Mouse (Mus musculus) intestine, embryonic 15.5 days (tissue): ENCODE results near the gene Cep85l. TPM values are rescaled to one million over a fixed set of nuclear protein-coding genes. Genes with fewer than 3 reads are reported as not detected.

ENCODE experiments used
- ATAC-seq: fragments of 200-750 bp; cut with Nextera tagmentation; 2 replicates; pipeline ENCODE4 v1.8.0; 2017; ENCODE audit warnings: moderate TSS enrichment, moderate library complexity
- H3K27ac ChIP-seq: fragments of 300-500 bp; sonication (generic); 2 replicates; pipeline ENCODE4 v1.5.1; 2015; ENCODE audit warnings: mild to moderate bottlenecking, inconsistent platforms
- H3K27me3 ChIP-seq: fragments of 300-500 bp; sonication (generic); replicated peaks from 2 replicates; pipeline ENCODE4 v1.6.1; 2015; ENCODE audit warnings: inconsistent platforms
- H3K36me3 ChIP-seq: fragments of 300-500 bp; sonication (generic); 2 replicates; pipeline ENCODE4 v1.6.1; 2015; ENCODE audit warnings: inconsistent platforms
- H3K4me1 ChIP-seq: fragments of 300-500 bp; sonication (generic); replicated peaks from 2 replicates; pipeline ENCODE4 v1.6.1; 2015; ENCODE audit warnings: inconsistent platforms
- H3K4me2 ChIP-seq: fragments of 300-500 bp; sonication (generic); replicated peaks from 2 replicates; pipeline ENCODE4 v1.6.1; 2015; ENCODE audit warnings: mild to moderate bottlenecking, inconsistent platforms
- H3K4me3 ChIP-seq: fragments of 300-500 bp; sonication (generic); replicated peaks from 2 replicates; pipeline ENCODE4 v1.5.1; 2015; ENCODE audit warnings: inconsistent platforms
- H3K9ac ChIP-seq: fragments of 300-500 bp; sonication (generic); 2 replicates; pipeline ENCODE4 v1.6.1; 2015; ENCODE audit warnings: inconsistent platforms
- H3K9me3 ChIP-seq: fragments of 300-500 bp; sonication (generic); 2 replicates; pipeline ENCODE4 v1.6.1; 2016; ENCODE audit warnings: inconsistent platforms
- WGBS: fragments of 180-500 bp; shearing (Covaris S2); methylation state at CpG from one replicate; pipeline ENCODE4 v1.1.7; 2015; 5-methylcytosine and 5-hydroxymethylcytosine counted together
- polyA plus RNA-seq: library from polyadenylated mRNA; unstranded; fragments of >200 nt; fragmentation: Nextera tagmentation; extraction: Ambion mirVana; gene quantifications from 2 replicates; pipeline ENCODE4 v1.2.1, GENCODE M21; 2015

The Cep85l gene
- polyA plus RNA-seq, 1 experiment from 2014 or later: 3.5 TPM

DNA sequence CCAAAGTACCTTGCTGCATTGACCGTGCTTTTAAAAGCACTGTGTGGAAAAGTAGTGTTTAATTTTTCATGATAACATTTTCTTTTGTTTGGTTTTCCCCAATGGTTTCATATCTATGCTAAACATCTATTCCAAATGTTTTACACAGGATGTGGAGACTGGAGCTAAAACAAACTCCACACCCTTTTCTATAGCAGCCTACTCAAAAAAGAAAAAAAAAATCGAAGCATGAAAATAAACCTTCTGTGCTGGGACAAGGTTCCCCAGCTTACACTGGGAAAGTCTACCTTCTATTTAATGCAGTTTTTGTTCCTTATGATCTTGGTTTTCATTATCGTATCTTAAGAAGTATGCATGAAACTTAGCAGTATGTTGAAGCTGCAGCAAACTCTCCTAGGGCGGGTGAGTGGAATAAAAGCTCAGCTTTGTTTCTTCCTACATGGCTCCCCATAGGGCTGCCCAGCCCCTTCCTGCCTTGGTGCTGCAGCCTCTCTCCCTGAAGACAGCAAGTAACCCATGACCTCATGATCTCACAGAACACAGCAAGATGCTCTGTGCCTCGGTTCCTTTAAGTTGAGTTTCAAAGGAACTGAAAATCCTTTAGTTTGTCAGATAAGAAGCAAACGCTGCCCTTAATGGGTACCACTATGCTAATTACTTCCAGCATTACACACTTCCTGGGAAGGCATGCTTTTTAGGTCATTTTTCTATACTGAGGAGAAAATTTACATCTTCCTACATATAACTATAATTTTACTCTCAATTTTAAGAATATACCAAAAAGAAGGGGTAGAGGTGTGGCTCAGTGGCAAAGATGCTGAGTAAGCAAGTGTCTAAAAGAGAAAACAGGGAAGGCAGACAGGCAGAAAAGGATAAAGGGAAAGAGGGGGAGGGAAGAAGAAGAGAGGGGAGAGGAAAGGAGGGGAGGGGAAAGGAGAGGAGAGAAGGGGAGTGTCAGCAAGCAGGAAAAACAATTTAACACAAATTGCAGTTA is 34.6 kb upstream of the Cep85l start:
- H3K36me3 ChIP-seq: no peaks in the 10 kb centered on the region
- no peak overlapping the region for H3K4me3 ChIP-seq
- H3K9me3 ChIP-seq: no peaks in the 10 kb centered on the region
- no peaks in the 10 kb centered on the region for H3K27me3 ChIP-seq
- H3K4me2 ChIP-seq: no peak overlapping the region
- no peak overlapping the region for H3K27ac ChIP-seq
- H3K4me1 ChIP-seq: peaks cover 3% of the 10 kb centered on the region; the same call in 1 of the 2 replicates
- WGBS: 42% methylated on average over 6 of the region's 6 CpGs
- H3K9ac ChIP-seq: no peak overlapping the region
- ATAC-seq: no peak

- Histone ChIP-seq H3K4me1 (peaks cover 3% of the 10 kb centered on the region; the same call in 1 of the 2 replicates), H3K4me2 (no peak overlapping the region), H3K9me3 (no peaks in the 10 kb centered on the region), H3K36me3 (no peaks in the 10 kb centered on the region), H3K27me3 (no peaks in the 10 kb centered on the region), H3K4me3 (no peak overlapping the region), H3K9ac (no peak overlapping the region), H3K27ac (no peak overlapping the region)
- no peak for ATAC-seq
- WGBS: 86% methylated on average over 3 of the region's 3 CpGs
Measured at GRCm38 (mm10) chr10:53412936-53413335, 33.2 kb upstream of the Cep85l start.

- Histone ChIP-seq H3K4me3 (no peak overlapping the region), H3K9me3 (no peaks in the 10 kb centered on the region), H3K27me3 (no peaks in the 10 kb centered on the region), H3K4me2 (no peak overlapping the region), H3K9ac (no peak overlapping the region), H3K27ac (no peak overlapping the region), H3K36me3 (no peaks in the 10 kb centered on the region), H3K4me1 (peaks cover 3% of the 10 kb centered on the region; the same call in 1 of the 2 replicates)
- 69% methylated on average over 2 of the region's 2 CpGs for WGBS
- ATAC-seq: no peak
Measured at GRCm38 (mm10) chr10:53412165-53412564, 32.4 kb upstream of the Cep85l start.

- no peak overlapping the region for H3K4me3 ChIP-seq
- WGBS: 48% methylated on average over 2 of the region's 2 CpGs
- no peak for ATAC-seq
Measured at GRCm38 (mm10) chr10:53410831-53411230, 31.1 kb upstream of the Cep85l start.

DNA sequence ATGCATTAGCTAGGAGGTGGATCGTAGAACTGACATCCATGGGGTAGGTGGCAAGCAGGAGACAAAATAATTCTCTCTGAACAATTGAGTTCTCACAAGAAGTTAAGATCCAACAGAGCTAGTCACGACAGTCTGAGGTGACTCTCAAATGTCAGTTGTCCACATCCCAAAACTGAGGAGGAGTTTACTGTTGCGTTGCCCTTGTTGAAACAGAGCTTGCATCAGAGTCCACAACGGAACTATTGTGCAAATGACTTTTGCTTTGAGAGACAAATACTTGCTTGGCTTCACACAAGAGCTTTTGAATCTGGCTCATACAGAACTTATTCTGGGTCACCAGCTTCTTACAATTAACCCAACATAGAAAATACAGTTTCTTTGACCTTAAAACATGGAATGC is 27.7 kb upstream of the Cep85l start:
- no peaks in the 10 kb centered on the region for H3K9me3 ChIP-seq
- no peak overlapping the region for H3K4me3 ChIP-seq
- no peaks in the 10 kb centered on the region for H3K4me1 ChIP-seq
- H3K27ac ChIP-seq: no peak overlapping the region
- no peaks in the 10 kb centered on the region for H3K36me3 ChIP-seq
- no peak for ATAC-seq
- 93% methylated on average over 4 of the region's 4 CpGs for WGBS
- H3K9ac ChIP-seq: no peak overlapping the region
- H3K27me3 ChIP-seq: no peaks in the 10 kb centered on the region
- no peak overlapping the region for H3K4me2 ChIP-seq

More at GRCm38 (mm10) chr10:53410831-53411230, 31.1 kb upstream of the Cep85l start:
- H3K36me3 ChIP-seq: no peaks in the 10 kb centered on the region
- H3K27me3 ChIP-seq: no peaks in the 10 kb centered on the region
- no peak overlapping the region for H3K27ac ChIP-seq
- H3K9ac ChIP-seq: no peak overlapping the region
- H3K4me2 ChIP-seq: no peak overlapping the region
- H3K9me3 ChIP-seq: no peaks in the 10 kb centered on the region
- peaks cover 3% of the 10 kb centered on the region; the same call in 1 of the 2 replicates for H3K4me1 ChIP-seq

GRCm38 (mm10) chr10:53406845-53407244 is 27.1 kb upstream of the Cep85l start:
- no peak for ATAC-seq
- no peak overlapping the region for H3K27ac ChIP-seq
- no peaks in the 10 kb centered on the region for H3K4me1 ChIP-seq
- H3K27me3 ChIP-seq: no peaks in the 10 kb centered on the region
- H3K9ac ChIP-seq: no peak overlapping the region
- no peak overlapping the region for H3K4me3 ChIP-seq
- no peaks in the 10 kb centered on the region for H3K36me3 ChIP-seq
- no peak overlapping the region for H3K4me2 ChIP-seq
- H3K9me3 ChIP-seq: no peaks in the 10 kb centered on the region
- 90% methylated on average over 2 of the region's 2 CpGs for WGBS

DNA sequence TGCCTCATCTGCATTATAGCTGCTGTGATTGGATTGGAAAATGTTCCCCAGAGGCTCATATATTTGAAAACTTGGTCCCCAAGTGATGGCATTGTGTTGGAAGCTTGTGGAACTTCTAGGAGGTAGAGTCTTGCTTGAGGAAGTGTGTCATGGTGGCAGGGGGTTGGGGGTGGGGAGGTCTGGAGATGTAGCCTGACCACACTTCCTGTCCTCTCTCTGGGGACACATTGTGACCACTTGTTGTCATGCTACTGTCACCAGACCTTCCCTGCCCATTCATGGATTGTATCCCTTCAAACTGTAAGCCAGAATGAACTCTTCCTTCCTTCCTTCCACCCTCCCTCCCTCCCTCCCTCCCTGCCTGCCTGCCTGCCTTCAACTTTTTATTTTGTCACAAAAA is 22.5 kb upstream of the Cep85l start:
- Histone ChIP-seq H3K9me3 (no peaks in the 10 kb centered on the region), H3K36me3 (no peaks in the 10 kb centered on the region)
- ATAC-seq: no peak

GRCm38 (mm10) chr10:53399053-53399452 is 19.3 kb upstream of the Cep85l start:
- Histone ChIP-seq H3K4me1 (0 out of 2 replicates have a peak, but pooled peaks cover 2% of the 10 kb centered on the region), H3K9me3 (no peaks in the 10 kb centered on the region), H3K36me3 (no peaks in the 10 kb centered on the region), H3K27ac (no peak overlapping the region), H3K4me3 (no peak overlapping the region), H3K4me2 (no peak overlapping the region), H3K9ac (no peak overlapping the region), H3K27me3 (no peaks in the 10 kb centered on the region)
- 0 out of 2 replicates have a peak, but pooled peaks have one; percentile 34 for ATAC-seq
- 49% methylated on average over 3 of the region's 3 CpGs for WGBS

More for the DNA sequence above, 22.5 kb upstream of the Cep85l start:
- Histone ChIP-seq H3K27me3 (no peaks in the 10 kb centered on the region), H3K27ac (no peak overlapping the region), H3K9ac (no peak overlapping the region), H3K4me3 (no peak overlapping the region), H3K4me2 (no peak overlapping the region), H3K4me1 (0 out of 2 replicates have a peak, but pooled peaks cover 2% of the 10 kb centered on the region)

- Histone ChIP-seq H3K4me1 (0 out of 2 replicates have a peak, but pooled peaks cover 2% of the 10 kb centered on the region), H3K4me2 (peak overlapping the region; percentile 44), H3K4me3 (0 out of 2 replicates have a peak overlapping the region, but pooled peaks have one; percentile 14), H3K9me3 (no peaks in the 10 kb centered on the region), H3K9ac (no peak overlapping the region), H3K36me3 (no peaks in the 10 kb centered on the region), H3K27ac (peak overlapping the region; percentile 77), H3K27me3 (no peaks in the 10 kb centered on the region)
- 3% methylated on average over 9 of the region's 9 CpGs for WGBS
- ATAC-seq: peak; percentile 79
Measured at GRCm38 (mm10) chr10:53398540-53398902, 18.8 kb upstream of the Cep85l start.

GRCm38 (mm10) chr10:53397846-53398539 is 18.2 kb upstream of the Cep85l start:
- peak; percentile 71 for ATAC-seq
- H3K9ac ChIP-seq: no peak overlapping the region

DNA sequence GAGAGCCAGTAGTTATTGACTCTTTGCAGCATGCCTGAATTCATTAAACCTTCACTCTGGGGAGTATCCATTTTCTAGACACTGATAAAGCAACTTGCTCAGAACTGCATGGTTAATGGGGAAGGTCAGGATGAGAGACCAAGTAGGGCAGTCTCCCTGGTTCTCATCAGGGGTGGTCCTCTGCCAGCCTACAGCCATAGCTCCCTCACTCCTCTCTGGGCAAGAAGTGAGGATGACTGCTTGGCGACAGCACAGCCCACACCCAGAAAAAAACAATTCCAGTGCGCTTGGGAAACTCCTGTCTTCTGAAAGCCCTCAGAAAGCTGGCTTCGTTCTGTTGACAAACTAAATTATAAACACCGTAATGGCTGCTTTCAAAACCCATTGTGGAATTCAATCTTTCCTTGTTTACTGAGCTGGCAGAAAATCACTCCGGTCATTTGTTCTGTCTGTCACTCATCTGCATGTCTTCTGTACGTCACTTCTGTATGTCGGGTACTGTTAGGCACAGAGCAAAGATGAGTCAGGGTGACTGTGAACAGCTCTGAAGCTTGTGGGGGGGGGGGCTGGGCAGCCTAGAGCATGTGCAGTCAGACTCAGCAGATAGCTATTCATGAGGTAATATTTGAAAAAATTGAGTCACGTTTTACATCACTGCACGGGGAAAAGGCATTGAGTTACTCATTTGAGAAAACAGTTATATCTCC is 15.3 kb upstream of the Cep85l start:
- WGBS: 73% methylated on average over 9 of the region's 9 CpGs
- no peak for ATAC-seq
- Histone ChIP-seq H3K9ac (no peak overlapping the region), H3K27ac (no peak overlapping the region), H3K9me3 (no peaks in the 10 kb centered on the region), H3K36me3 (no peaks in the 10 kb centered on the region), H3K4me3 (no peak overlapping the region), H3K4me2 (no peak overlapping the region), H3K4me1 (0 out of 2 replicates have a peak, but pooled peaks cover 2% of the 10 kb centered on the region), H3K27me3 (no peaks in the 10 kb centered on the region)

More at GRCm38 (mm10) chr10:53397846-53398539, 18.2 kb upstream of the Cep85l start:
- Histone ChIP-seq H3K36me3 (no peaks in the 10 kb centered on the region), H3K27me3 (no peaks in the 10 kb centered on the region), H3K4me2 (peak overlapping the region; percentile 44), H3K4me1 (0 out of 2 replicates have a peak, but pooled peaks cover 2% of the 10 kb centered on the region), H3K4me3 (0 out of 2 replicates have a peak overlapping the region, but pooled peaks have one; percentile 14), H3K27ac (peak overlapping the region; percentile 77), H3K9me3 (no peaks in the 10 kb centered on the region)
- WGBS: 36% methylated on average over 10 of the region's 10 CpGs
